Mouse (Mus musculus) limb, embryonic 10.5 days (tissue): ENCODE results near the gene Rab27a. TPM values are rescaled to one million over a fixed set of nuclear protein-coding genes. Genes with fewer than 3 reads are reported as not detected.

ENCODE experiments used
- DNase-seq: peaks from one replicate; pipeline ENCODE4 v3.0.0-alpha.2; 2017; ENCODE audit warnings: low spot score
- H3K27ac ChIP-seq: fragments of 300-500 bp; sonication (generic); 2 replicates; pipeline ENCODE4 v1.5.1; 2016; ENCODE audit warnings: mild to moderate bottlenecking
- H3K27me3 ChIP-seq: fragments of 300-500 bp; sonication (generic); 2 replicates; pipeline ENCODE4 v1.6.1; 2016; ENCODE audit warnings: low read depth, mild to moderate bottlenecking; ENCODE audit not compliant: poor library complexity, severe bottlenecking
- H3K36me3 ChIP-seq: fragments of 300-500 bp; sonication (generic); 2 replicates; pipeline ENCODE4 v1.6.1; 2016; ENCODE audit warnings: mild to moderate bottlenecking, moderate library complexity
- H3K4me1 ChIP-seq: fragments of 300-500 bp; sonication (generic); 2 replicates; pipeline ENCODE4 v1.6.1; 2016
- H3K4me3 ChIP-seq: fragments of 300-500 bp; sonication (generic); 2 replicates; pipeline ENCODE4 v1.5.1; 2016; ENCODE audit warnings: mild to moderate bottlenecking, moderate library complexity
- H3K9me3 ChIP-seq: fragments of 300-500 bp; sonication (generic); replicated peaks from 2 replicates; pipeline ENCODE4 v1.6.1; 2016; ENCODE audit warnings: mild to moderate bottlenecking
- WGBS: fragments of 180-500 bp; shearing (Covaris S2); methylation state at CpG from one replicate; pipeline ENCODE4 v1.1.7; 2016; 5-methylcytosine and 5-hydroxymethylcytosine counted together
- polyA plus RNA-seq: library from polyadenylated mRNA; unstranded; fragments of >200 nt; fragmentation: Nextera tagmentation; extraction: Ambion mirVana; gene quantifications from 2 replicates; pipeline ENCODE4 v1.2.1, GENCODE M21; 2016

The Rab27a gene
- polyA plus RNA-seq, 1 experiment from 2014 or later = 5.0 TPM

- no peak overlapping the region for H3K4me3 ChIP-seq
- no peaks in the 10 kb centered on the region for H3K36me3 ChIP-seq
- H3K27ac ChIP-seq = no peak overlapping the region
- no peaks in the 10 kb centered on the region for H3K9me3 ChIP-seq
- no peaks in the 10 kb centered on the region for H3K4me1 ChIP-seq
- H3K27me3 ChIP-seq = 0 out of 2 replicates have a peak, but pooled peaks cover under 1% of the 10 kb centered on the region
- whole genome bisulfite sequencing = 86% methylated on average over 8 of the region's 8 CpGs
- no peak for DNase-seq
These were observed 37.8 kb downstream of the Rab27a start for GRCm38 (mm10) chr9:73082291-73083000.

- Histone ChIP-seq H3K27ac (no peak overlapping the region), H3K36me3 (no peaks in the 10 kb centered on the region), H3K4me1 (no peaks in the 10 kb centered on the region), H3K9me3 (no peaks in the 10 kb centered on the region), H3K4me3 (no peak overlapping the region), H3K27me3 (0 out of 2 replicates have a peak, but pooled peaks cover 4% of the 10 kb centered on the region)
- no peak for DNase-seq
- WGBS = 79% methylated on average over 6 of the region's 6 CpGs
These were observed 39.3 kb downstream of the Rab27a start for GRCm38 (mm10) chr9:73083956-73084355.

GRCm38 (mm10) chr9:73085845-73086244, 41.2 kb downstream of the Rab27a start:
- Histone ChIP-seq H3K4me3 (no peak overlapping the region), H3K4me1 (no peaks in the 10 kb centered on the region), H3K27me3 (0 out of 2 replicates have a peak, but pooled peaks cover 4% of the 10 kb centered on the region), H3K9me3 (no peaks in the 10 kb centered on the region), H3K27ac (no peak overlapping the region), H3K36me3 (no peaks in the 10 kb centered on the region)
- no peak for DNase-seq
- WGBS = 86% methylated on average over 6 of the region's 6 CpGs

GRCm38 (mm10) chr9:73087121-73087520, 42.5 kb downstream of the Rab27a start:
- H3K27ac ChIP-seq = no peak overlapping the region
- WGBS = 70% methylated on average over 8 of the region's 8 CpGs
- DNase-seq = no peak
- no peaks in the 10 kb centered on the region for H3K9me3 ChIP-seq
- H3K4me3 ChIP-seq = no peak overlapping the region
- no peaks in the 10 kb centered on the region for H3K4me1 ChIP-seq
- no peaks in the 10 kb centered on the region for H3K36me3 ChIP-seq
- 0 out of 2 replicates have a peak, but pooled peaks cover 4% of the 10 kb centered on the region for H3K27me3 ChIP-seq

GRCm38 (mm10) chr9:73087581-73087980, 42.9 kb downstream of the Rab27a start:
- Histone ChIP-seq H3K27me3 (0 out of 2 replicates have a peak, but pooled peaks cover 4% of the 10 kb centered on the region), H3K36me3 (no peaks in the 10 kb centered on the region), H3K4me1 (no peaks in the 10 kb centered on the region), H3K4me3 (no peak overlapping the region), H3K9me3 (no peaks in the 10 kb centered on the region), H3K27ac (no peak overlapping the region)
- DNase-seq = no peak
- 76% methylated on average over 5 of the region's 5 CpGs for WGBS

GRCm38 (mm10) chr9:73089222-73089920, 44.7 kb downstream of the Rab27a start:
- peaks cover under 1% of the 10 kb centered on the region; the same call in 1 of the 2 replicates for H3K4me1 ChIP-seq
- no peaks in the 10 kb centered on the region for H3K9me3 ChIP-seq
- WGBS = 74% methylated on average over 16 of the region's 16 CpGs
- no peaks in the 10 kb centered on the region for H3K36me3 ChIP-seq
- H3K27ac ChIP-seq = no peak overlapping the region
- no peak overlapping the region for H3K4me3 ChIP-seq
- DNase-seq = no peak
- H3K27me3 ChIP-seq = 0 out of 2 replicates have a peak, but pooled peaks cover 4% of the 10 kb centered on the region

- 85% methylated on average over 10 of the region's 10 CpGs for WGBS
- H3K4me1 ChIP-seq = peaks cover 6% of the 10 kb centered on the region
- H3K4me3 ChIP-seq = no peak overlapping the region
- H3K27ac ChIP-seq = no peak overlapping the region
- peaks cover 9% of the 10 kb centered on the region; the same call in 1 of the 2 replicates for H3K27me3 ChIP-seq
- H3K9me3 ChIP-seq = no peaks in the 10 kb centered on the region
- DNase-seq = no peak
- no peaks in the 10 kb centered on the region for H3K36me3 ChIP-seq
These were observed 45.5 kb downstream of the Rab27a start for GRCm38 (mm10) chr9:73090121-73090520.

- no peaks in the 10 kb centered on the region for H3K9me3 ChIP-seq
- no peaks in the 10 kb centered on the region for H3K36me3 ChIP-seq
- no peak for DNase-seq
- H3K27me3 ChIP-seq = peaks cover 13% of the 10 kb centered on the region; the same call in 1 of the 2 replicates
- peaks cover 6% of the 10 kb centered on the region for H3K4me1 ChIP-seq
- no peak overlapping the region for H3K27ac ChIP-seq
- H3K4me3 ChIP-seq = no peak overlapping the region
- 0% methylated on average over 1 of the region's 1 CpGs for WGBS
These were observed 47.1 kb downstream of the Rab27a start for GRCm38 (mm10) chr9:73091747-73092146.

GRCm38 (mm10) chr9:73094580-73094979, 49.9 kb downstream of the Rab27a start:
- 59% methylated on average over 17 of the region's 17 CpGs for WGBS
- DNase-seq = no peak

GRCm38 (mm10) chr9:73097898-73098297, 53.2 kb downstream of the Rab27a start:
- no peak for DNase-seq
- Histone ChIP-seq H3K4me3 (no peak overlapping the region), H3K36me3 (no peaks in the 10 kb centered on the region), H3K9me3 (no peaks in the 10 kb centered on the region), H3K27ac (no peak overlapping the region), H3K4me1 (peaks cover 7% of the 10 kb centered on the region), H3K27me3 (peaks cover 29% of the 10 kb centered on the region)
- 77% methylated on average over 2 of the region's 2 CpGs for WGBS

More at GRCm38 (mm10) chr9:73094580-73094979, 49.9 kb downstream of the Rab27a start:
- H3K9me3 ChIP-seq = no peaks in the 10 kb centered on the region
- no peak overlapping the region for H3K4me3 ChIP-seq
- H3K27me3 ChIP-seq = peaks cover 9% of the 10 kb centered on the region; the same call in 1 of the 2 replicates
- peaks cover 6% of the 10 kb centered on the region for H3K4me1 ChIP-seq
- no peak overlapping the region for H3K27ac ChIP-seq
- H3K36me3 ChIP-seq = no peaks in the 10 kb centered on the region

- Histone ChIP-seq H3K4me3 (no peak within 1 kb of the TSS), H3K9me3 (no peaks in the 10 kb centered on the region), H3K36me3 (no peaks in the 10 kb centered on the region), H3K4me1 (peaks cover 12% of the 10 kb centered on the region), H3K27me3 (peaks cover 56% of the 10 kb centered on the region), H3K27ac (no peak within 1 kb of the TSS)
- DNase-seq = no peak
- WGBS = 88% methylated on average over 5 of the region's 5 CpGs
These were observed 56.9 kb downstream of the Rab27a start, which contains the start of gene Khdc3 for GRCm38 (mm10) chr9:73101536-73101935. Gene Khdc3, plus strand, starts transcription at chr9:73101836.

GRCm38 (mm10) chr9:73102181-73102580, 57.5 kb downstream of the Rab27a start, which contains the start of gene Gm20509:
Gene Gm20509, plus strand, starts transcription at chr9:73102470.
- WGBS = 89% methylated on average over 4 of the region's 4 CpGs
- peak within 1 kb of the TSS; percentile 56 for H3K4me3 ChIP-seq
- peaks cover 12% of the 10 kb centered on the region for H3K4me1 ChIP-seq
- H3K9me3 ChIP-seq = no peaks in the 10 kb centered on the region
- no peaks in the 10 kb centered on the region for H3K36me3 ChIP-seq
- H3K27ac ChIP-seq = peak within 1 kb of the TSS; percentile 85
- no peak for DNase-seq
- H3K27me3 ChIP-seq = peaks cover 61% of the 10 kb centered on the region
